Mouse (Mus musculus) limb, embryonic 14.5 days (tissue): ENCODE measurements at regions not wholly inside any gene's neighbourhood (a gene's known extent, or its start where the extent isn't known, plus 50 kb on each side); places are given as distances from the start of the nearest gene placed in this dataset.

ENCODE experiments used
- ATAC-seq: fragments of 200-750 bp; cut with Nextera tagmentation; 2 replicates; pipeline ENCODE4 v1.8.0; 2017; ENCODE audit warnings: low read depth, moderate number of reproducible peaks, moderate TSS enrichment; ENCODE audit not compliant: low FRiP score
- DNase-seq: peaks from one replicate; pipeline ENCODE4 v3.0.0-alpha.2; 2015; ENCODE audit warnings: low spot score
- H3K27ac ChIP-seq: fragments of 300-500 bp; sonication (generic); replicated peaks from 2 replicates; pipeline ENCODE4 v1.5.1; 2014; ENCODE audit warnings: low read depth, mild to moderate bottlenecking, low read length, moderate library complexity, mixed read lengths
- H3K27me3 ChIP-seq: fragments of 300-500 bp; sonication (generic); 2 replicates; pipeline ENCODE4 v1.6.1; 2014; ENCODE audit warnings: low read length, mixed read lengths; ENCODE audit not compliant: control insufficient read depth, insufficient read depth
- H3K36me3 ChIP-seq: fragments of 300-500 bp; sonication (generic); 2 replicates; pipeline ENCODE4 v1.6.1; 2014; ENCODE audit warnings: mild to moderate bottlenecking, low read length, moderate library complexity, mixed read lengths; ENCODE audit not compliant: control insufficient read depth, insufficient read depth
- H3K4me1 ChIP-seq: fragments of 300-500 bp; sonication (generic); 2 replicates; pipeline ENCODE4 v1.6.1; 2014; ENCODE audit warnings: antibody characterized with exemption, low read length, mixed read lengths; ENCODE audit not compliant: control insufficient read depth, insufficient read depth
- H3K4me2 ChIP-seq: fragments of 300-500 bp; sonication (generic); replicated peaks from 2 replicates; pipeline ENCODE4 v1.6.1; 2014; ENCODE audit warnings: low read depth, mild to moderate bottlenecking, low read length, moderate library complexity; ENCODE audit not compliant: severe bottlenecking
- H3K4me3 ChIP-seq: fragments of 300-500 bp; sonication (generic); replicated peaks from 2 replicates; pipeline ENCODE4 v1.5.1; 2014; ENCODE audit warnings: low read length
- H3K9ac ChIP-seq: fragments of 300-500 bp; sonication (generic); 2 replicates; pipeline ENCODE4 v1.6.1; 2014; ENCODE audit warnings: mild to moderate bottlenecking, low read depth, low read length, moderate library complexity; ENCODE audit not compliant: severe bottlenecking
- H3K9me3 ChIP-seq: fragments of 300-500 bp; sonication (generic); 2 replicates; pipeline ENCODE4 v1.6.1; 2016; ENCODE audit warnings: low read length; ENCODE audit not compliant: control insufficient read depth
- POLR2A ChIP-seq: fragments of 200-500 bp; IDR thresholded peaks from 2 replicates; pipeline ENCODE4 v1.8.0; 2012; ENCODE audit warnings: inconsistent platforms, mild to moderate bottlenecking, moderate library complexity, borderline replicate concordance; ENCODE audit not compliant: insufficient read depth, insufficient read length; ENCODE audit errors: extremely low read depth
- WGBS: fragments of 180-500 bp; shearing (Covaris S2); extraction: QIAGEN DNeasy Blood & Tissue Kit; methylation state at CpG from one replicate; pipeline ENCODE4 v1.1.7; 2014; 5-methylcytosine and 5-hydroxymethylcytosine counted together

GRCm38 (mm10) chr4:127810899-127811510, 159.7 kb downstream of the CK137956 start:
- H3K4me2 ChIP-seq: no peak overlapping the region
- H3K9me3 ChIP-seq: no peaks in the 10 kb centered on the region
- 93% methylated on average over 7 of the region's 7 CpGs for WGBS
- no peak for TF ChIP-seq POLR2A
- ATAC-seq: no peak
- no peak overlapping the region for H3K27ac ChIP-seq
- no peaks in the 10 kb centered on the region for H3K4me1 ChIP-seq
- no peak overlapping the region for H3K4me3 ChIP-seq
- H3K9ac ChIP-seq: no peak overlapping the region
- H3K27me3 ChIP-seq: no peaks in the 10 kb centered on the region
- no peak for DNase-seq
- no peaks in the 10 kb centered on the region for H3K36me3 ChIP-seq

GRCm38 (mm10) chr4:127809006-127809405, 161.7 kb downstream of the CK137956 start:
- no peaks in the 10 kb centered on the region for H3K9me3 ChIP-seq
- H3K27ac ChIP-seq: no peak overlapping the region
- H3K9ac ChIP-seq: no peak overlapping the region
- no peak overlapping the region for H3K4me2 ChIP-seq
- ATAC-seq: no peak
- H3K36me3 ChIP-seq: no peaks in the 10 kb centered on the region
- H3K27me3 ChIP-seq: no peaks in the 10 kb centered on the region
- WGBS: 62% methylated on average over 6 of the region's 6 CpGs
- no peak for DNase-seq
- no peak for TF ChIP-seq POLR2A
- H3K4me1 ChIP-seq: no peaks in the 10 kb centered on the region
- H3K4me3 ChIP-seq: no peak overlapping the region

GRCm38 (mm10) chr4:127789206-127789605, 181.5 kb downstream of the CK137956 start:
- no peak for DNase-seq
- 77% methylated on average over 12 of the region's 12 CpGs for WGBS
- Histone ChIP-seq H3K9ac (no peak overlapping the region), H3K4me2 (no peak overlapping the region), H3K9me3 (no peaks in the 10 kb centered on the region), H3K4me3 (no peak overlapping the region), H3K36me3 (no peaks in the 10 kb centered on the region), H3K4me1 (no peaks in the 10 kb centered on the region), H3K27me3 (no peaks in the 10 kb centered on the region), H3K27ac (no peak overlapping the region)
- no peak for ATAC-seq
- TF ChIP-seq POLR2A: no peak

- H3K9ac ChIP-seq: no peak overlapping the region
- H3K9me3 ChIP-seq: no peaks in the 10 kb centered on the region
- no peak for ATAC-seq
- no peak overlapping the region for H3K27ac ChIP-seq
- DNase-seq: no peak
- no peak overlapping the region for H3K4me3 ChIP-seq
- 53% methylated on average over 3 of the region's 3 CpGs for WGBS
- no peaks in the 10 kb centered on the region for H3K27me3 ChIP-seq
- TF ChIP-seq POLR2A: no peak
- H3K36me3 ChIP-seq: no peaks in the 10 kb centered on the region
- H3K4me2 ChIP-seq: no peak overlapping the region
- H3K4me1 ChIP-seq: no peaks in the 10 kb centered on the region
Observed at GRCm38 (mm10) chr4:127785786-127786185, 185.0 kb downstream of the CK137956 start.

- H3K9me3 ChIP-seq: no peaks in the 10 kb centered on the region
- no peak overlapping the region for H3K4me3 ChIP-seq
Observed at GRCm38 (mm10) chr4:127771966-127772500, 198.7 kb downstream of the CK137956 start.

More at GRCm38 (mm10) chr4:127771966-127772500, 198.7 kb downstream of the CK137956 start:
- no peak for ATAC-seq
- H3K27ac ChIP-seq: no peak overlapping the region
- no peak for DNase-seq
- no peaks in the 10 kb centered on the region for H3K27me3 ChIP-seq
- 65% methylated on average over 5 of the region's 5 CpGs for WGBS
- no peak for TF ChIP-seq POLR2A
- H3K4me2 ChIP-seq: no peak overlapping the region
- H3K9ac ChIP-seq: no peak overlapping the region
- no peaks in the 10 kb centered on the region for H3K4me1 ChIP-seq
- no peaks in the 10 kb centered on the region for H3K36me3 ChIP-seq
